In the genomic region with DNA sequence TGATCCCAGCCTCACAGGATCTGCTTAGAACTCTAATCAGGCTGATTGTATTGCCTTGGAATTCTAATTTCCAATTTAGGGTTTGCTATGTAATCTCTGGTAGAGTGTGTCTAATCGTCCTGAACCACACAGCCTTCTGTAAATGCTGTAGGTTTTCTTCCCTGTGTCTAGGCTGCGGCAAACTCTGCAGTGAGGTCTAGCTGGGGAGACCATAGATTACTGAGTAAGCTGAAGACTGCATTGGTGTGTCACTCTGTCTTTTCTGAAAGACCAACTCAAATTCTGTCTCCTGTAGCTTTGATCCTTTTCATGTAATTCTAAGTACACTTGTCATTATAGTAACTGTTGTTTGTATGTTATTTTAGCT, we compare ENCODE assay signal across 17 mouse cellular contexts.
DNase-seq lines count a peak whose midpoint lies in the region; ATAC-seq and TF ChIP-seq lines count a peak whose summit lies in the region.
"Had no signal": no experiment of that assay in that cellular context is flagged by ENCODE, and none has a peak within 500 bp of the region (broad histone marks: within the 10 kb centered on the region; RNA-seq: fewer than 3 reads in every experiment).

No protein-coding gene starts in this region.

- peak overlapping the region; percentile 6; the same call in 1 of the 2 replicates for H3K27ac ChIP-seq in forebrain, embryonic 16.5 days (ENCODE audit: low read length)
- no peak overlapping the region for H3K27ac ChIP-seq in forebrain, embryonic 12.5 days
- no peak overlapping the region for H3K27ac ChIP-seq in heart, postnatal 0 days (ENCODE audit: low read depth)
- peak overlapping the region; percentile 63; the same call in 1 of the 2 replicates for H3K27ac ChIP-seq in hindbrain, embryonic 11.5 days (ENCODE audit: low read depth, low read length)
- H3K27ac ChIP-seq: limb, embryonic 13.5 days; liver, embryonic 15.5 days; neural tube, embryonic 12.5 days had no signal

- H3K9ac ChIP-seq in forebrain, embryonic 16.5 days (replicated peaks; ENCODE audit: low read depth, low read length), result no peak overlapping the region
- no peak overlapping the region for H3K9ac ChIP-seq in forebrain, embryonic 12.5 days
- no peak overlapping the region; the same call in 1 of the 2 replicates for H3K9ac ChIP-seq in heart, postnatal 0 days (replicated peaks; ENCODE audit: low read depth, low read length)
- H3K9ac ChIP-seq in hindbrain, embryonic 11.5 days (ENCODE audit: low read depth, low read length), result no peak overlapping the region
- H3K9ac ChIP-seq: limb, embryonic 13.5 days; liver, embryonic 15.5 days; neural tube, embryonic 12.5 days had no signal

- 24% methylated on average over 2 of the region's 2 CpGs for WGBS in forebrain, embryonic 16.5 days
- WGBS in forebrain, embryonic 12.5 days, result 27% methylated on average over 2 of the region's 2 CpGs
- 64% methylated on average over 2 of the region's 2 CpGs for WGBS in heart, postnatal 0 days
- 44% methylated on average over 2 of the region's 2 CpGs for WGBS in hindbrain, embryonic 11.5 days

- peaks cover 26% of the 10 kb centered on the region for H3K4me1 ChIP-seq in forebrain, embryonic 16.5 days (replicated peaks; ENCODE audit: control insufficient read depth, insufficient read depth, low read length)
- peaks cover 42% of the 10 kb centered on the region for H3K4me1 ChIP-seq in forebrain, embryonic 12.5 days
- H3K4me1 ChIP-seq in heart, postnatal 0 days (ENCODE audit: control insufficient read depth, insufficient read depth), result peaks cover 38% of the 10 kb centered on the region
- peaks cover 2% of the 10 kb centered on the region; the same call in 1 of the 2 replicates for H3K4me1 ChIP-seq in hindbrain, embryonic 11.5 days (replicated peaks; ENCODE audit: control insufficient read depth, insufficient read depth, low read length)

- no peaks in the 10 kb centered on the region for H3K9me3 ChIP-seq in forebrain, embryonic 16.5 days (ENCODE audit: control insufficient read depth, low read length)
- no peaks in the 10 kb centered on the region for H3K9me3 ChIP-seq in forebrain, embryonic 12.5 days
- no peaks in the 10 kb centered on the region for H3K9me3 ChIP-seq in heart, postnatal 0 days (replicated peaks; ENCODE audit: control insufficient read depth, low read length)
- H3K9me3 ChIP-seq in hindbrain, embryonic 11.5 days (ENCODE audit: control insufficient read depth, low read length), result no peaks in the 10 kb centered on the region
- H3K9me3 ChIP-seq: limb, embryonic 13.5 days; liver, embryonic 15.5 days; neural tube, embryonic 12.5 days had no signal

- no peak; the same call in 1 of the 2 replicates for ATAC-seq in forebrain, embryonic 16.5 days
- no peak for ATAC-seq in forebrain, embryonic 12.5 days (ENCODE audit: low FRiP score)
- ATAC-seq in heart, postnatal 0 days (ENCODE audit: insufficient read depth, low read depth), result no peak
- ATAC-seq in hindbrain, embryonic 11.5 days (ENCODE audit: low FRiP score), result peak; percentile 78

- no peaks in the 10 kb centered on the region for H3K36me3 ChIP-seq in forebrain, embryonic 16.5 days (ENCODE audit: control insufficient read depth, insufficient read depth)
- no peaks in the 10 kb centered on the region for H3K36me3 ChIP-seq in forebrain, embryonic 12.5 days (replicated peaks)
- no peaks in the 10 kb centered on the region for H3K36me3 ChIP-seq in heart, postnatal 0 days (replicated peaks; ENCODE audit: control insufficient read depth, insufficient read depth, low read length)
- no peaks in the 10 kb centered on the region for H3K36me3 ChIP-seq in hindbrain, embryonic 11.5 days (ENCODE audit: control insufficient read depth, insufficient read depth, low read length)
- H3K36me3 ChIP-seq: limb, embryonic 13.5 days; liver, embryonic 15.5 days; neural tube, embryonic 12.5 days had no signal

- no peak for TF ChIP-seq POLR2A in brain, embryonic 14.5 days (IDR thresholded peaks at IDR 0.05; ENCODE audit: borderline replicate concordance, extremely low read depth, insufficient read depth, insufficient read length, poor library complexity, severe bottlenecking)

- no peak for DNase-seq in heart, postnatal 0 days (ENCODE audit: low spot score)
- no peak for DNase-seq in heart, adult 9 months (ENCODE audit: low spot score in 2 of 2)
- DNase-seq in brain, embryonic 14.5 days (ENCODE audit: low read depth), result peak; percentile 61
- no peak for DNase-seq in hindbrain, embryonic 11.5 days (ENCODE audit: low spot score)
- DNase-seq in embryo, embryonic 9.5 days (ENCODE audit: extremely low spot score), result no peak
- DNase-seq in adrenal gland, postnatal 4 days (ENCODE audit: low spot score in 2 of 2), result no peak
- DNase-seq: adrenal gland, postnatal 25 days; cerebellum, adult 9-11 months; gastrocnemius, postnatal 25 days; kidney, adult 8-10 months; lung, postnatal 36 days; thymus, adult 18-20 months had no signal

- no peak overlapping the region for H3K4me3 ChIP-seq in forebrain, embryonic 16.5 days (replicated peaks; ENCODE audit: low read length)
- H3K4me3 ChIP-seq in forebrain, embryonic 12.5 days (replicated peaks), result no peak overlapping the region
- H3K4me3 ChIP-seq in heart, postnatal 0 days (ENCODE audit: low read depth, low read length), result no peak overlapping the region
- no peak overlapping the region for H3K4me3 ChIP-seq in hindbrain, embryonic 11.5 days (ENCODE audit: low read depth, low read length)
- H3K4me3 ChIP-seq: limb, embryonic 13.5 days; liver, embryonic 15.5 days; neural tube, embryonic 12.5 days had no signal

- TF ChIP-seq EP300 in heart, postnatal 0 days (IDR thresholded peaks at IDR 0.05; ENCODE audit: low read depth), result no peak

- no peaks in the 10 kb centered on the region for H3K27me3 ChIP-seq in forebrain, embryonic 16.5 days (replicated peaks; ENCODE audit: control insufficient read depth, insufficient read depth, low read length)
- peaks cover 23% of the 10 kb centered on the region for H3K27me3 ChIP-seq in forebrain, embryonic 12.5 days
- no peaks in the 10 kb centered on the region for H3K27me3 ChIP-seq in heart, postnatal 0 days (ENCODE audit: control insufficient read depth, insufficient read depth, low read length)
- no peaks in the 10 kb centered on the region for H3K27me3 ChIP-seq in hindbrain, embryonic 11.5 days (ENCODE audit: control insufficient read depth, insufficient read depth, low read length)
- H3K27me3 ChIP-seq: liver, embryonic 15.5 days; neural tube, embryonic 12.5 days had no signal

- no peak for TF ChIP-seq CTCF in heart, postnatal 0 days (IDR thresholded peaks at IDR 0.05; ENCODE audit: low read depth)
- no peak for TF ChIP-seq CTCF in brain, embryonic 14.5 days (IDR thresholded peaks at IDR 0.05; ENCODE audit: borderline replicate concordance, extremely low read depth, insufficient read depth, insufficient read length)

- H3K4me2 ChIP-seq in forebrain, embryonic 16.5 days (ENCODE audit: low read length), result no peak overlapping the region
- H3K4me2 ChIP-seq in forebrain, embryonic 12.5 days, result no peak overlapping the region
- 0 out of 2 replicates have a peak overlapping the region, but pooled peaks have one; percentile 39 for H3K4me2 ChIP-seq in heart, postnatal 0 days (ENCODE audit: low read depth, low read length)
- H3K4me2 ChIP-seq in hindbrain, embryonic 11.5 days (replicated peaks; ENCODE audit: low read depth, low read length), result no peak overlapping the region; the same call in 1 of the 2 replicates
- H3K4me2 ChIP-seq: limb, embryonic 13.5 days; liver, embryonic 15.5 days; neural tube, embryonic 12.5 days had no signal

Comparison
In these comparisons a context has a peak if more than half of its experiments do, and no peak if none do; other contexts are left out.
1. H3K27ac ChIP-seq: peak in forebrain, embryonic 16.5 days (single experiment) and hindbrain, embryonic 11.5 days (single experiment); none in forebrain, embryonic 12.5 days (single experiment) and heart, postnatal 0 days (single experiment).